In genomic region chr17:29007641-29008325, GRCm38 (mm10) we compare ENCODE assay signal across 7 mouse cellular contexts. TPM values are rescaled to one million over a fixed set of nuclear protein-coding genes. Genes with fewer than 3 reads are reported as not detected.
DNase-seq lines count a peak whose midpoint lies in the region; ATAC-seq lines count a peak whose summit lies in the region.

TSS of gene Stk38 (minus strand) at chr17:29007995.

- no peaks in the 10 kb centered on the region for H3K9me3 ChIP-seq in intestine, embryonic 16.5 days (ENCODE audit: control insufficient read depth, low read length)
- H3K9me3 ChIP-seq in midbrain, embryonic 11.5 days (ENCODE audit: control insufficient read depth, low read length), result no peaks in the 10 kb centered on the region

- peak within 1 kb of the TSS; percentile 61 for H3K4me2 ChIP-seq in intestine, embryonic 16.5 days (ENCODE audit: low read depth, low read length)
- H3K4me2 ChIP-seq in midbrain, embryonic 11.5 days, result peak within 1 kb of the TSS; percentile 88

- H3K4me3 ChIP-seq in intestine, embryonic 16.5 days (ENCODE audit: low read length), result peak within 1 kb of the TSS; percentile 96
- H3K4me3 ChIP-seq in midbrain, embryonic 11.5 days (ENCODE audit: low read depth, low read length), result peak within 1 kb of the TSS; percentile 97

- peak; percentile 97 for DNase-seq in adrenal gland, adult 2 months
- DNase-seq in embryo, embryonic 11.5 days (ENCODE audit: low read depth, low spot score), result peak; percentile 81
- peak; percentile 91 to 94 for DNase-seq in gastrocnemius, postnatal 36 days
- DNase-seq in left cerebral cortex, postnatal 36 days (ENCODE audit: low spot score in 2 of 2), result peak; percentile 94
- peak; percentile 100 for DNase-seq in midbrain, embryonic 11.5 days (ENCODE audit: low spot score, missing footprints)
- peak; percentile 91 for DNase-seq in skeletal muscle tissue, adult 2 months (ENCODE audit: low read depth, low spot score)

- intact Hi-C loops in gastrocnemius, postnatal 36 days (cut with DNase I), result no loop called here
- intact Hi-C loops in left cerebral cortex, postnatal 36 days (cut with DNase I), result no loop called here

- H3K4me1 ChIP-seq in intestine, embryonic 16.5 days (ENCODE audit: control insufficient read depth, insufficient read depth, low read length), result peaks cover 15% of the 10 kb centered on the region
- peaks cover 10% of the 10 kb centered on the region for H3K4me1 ChIP-seq in midbrain, embryonic 11.5 days (ENCODE audit: control insufficient read depth, insufficient read depth, low read length)

- under 1% methylated on average over 64 of the region's 65 CpGs for WGBS in intestine, embryonic 16.5 days
- WGBS in midbrain, embryonic 11.5 days, result under 1% methylated on average over 64 of the region's 65 CpGs

- peak; percentile 95 for ATAC-seq in intestine, embryonic 16.5 days
- ATAC-seq in midbrain, embryonic 11.5 days (ENCODE audit: low FRiP score), result peak; percentile 93

- peak within 1 kb of the TSS; percentile 90 for H3K27ac ChIP-seq in intestine, embryonic 16.5 days (ENCODE audit: low read length)
- H3K27ac ChIP-seq in midbrain, embryonic 11.5 days (ENCODE audit: low read depth, low read length), result peak within 1 kb of the TSS; percentile 89

- no peaks in the 10 kb centered on the region for H3K36me3 ChIP-seq in intestine, embryonic 16.5 days (ENCODE audit: control insufficient read depth, insufficient read depth, low read length)
- no peaks in the 10 kb centered on the region for H3K36me3 ChIP-seq in midbrain, embryonic 11.5 days (ENCODE audit: control insufficient read depth, insufficient read depth, low read length)

- H3K27me3 ChIP-seq in intestine, embryonic 16.5 days (replicated peaks; ENCODE audit: control insufficient read depth, insufficient read depth, low read length), result no peaks in the 10 kb centered on the region
- no peaks in the 10 kb centered on the region; the same call in 1 of the 2 replicates for H3K27me3 ChIP-seq in midbrain, embryonic 11.5 days (ENCODE audit: control insufficient read depth, insufficient read depth, low read length)

- H3K9ac ChIP-seq in intestine, embryonic 16.5 days (ENCODE audit: low read depth, low read length), result peak within 1 kb of the TSS; percentile 95
- H3K9ac ChIP-seq in midbrain, embryonic 11.5 days (ENCODE audit: low read length), result peak within 1 kb of the TSS; percentile 98

RNA-seq across cellular contexts. Expression of gene Stk38, which starts in this region (rescaled TPM):
- total RNA-seq in adrenal gland, adult 2 months (2021), result 10 to 100 TPM; 50.5 to 52.6 TPM
- 151 and 161 TPM in 2 replicates for polyA plus RNA-seq in adrenal gland, adult 2 months (2012; rRNA removed)
- total RNA-seq in gastrocnemius, postnatal 36 days (2021), result 10 to 100 TPM; 23.0 to 26.1 TPM
- 98.3 and 104 TPM in 2 replicates for polyA plus RNA-seq in intestine, embryonic 16.5 days (2015; fragmentation: Nextera tagmentation; extraction: Ambion mirVana)
- 10 to 100 TPM; 35.0 to 62.2 TPM for total RNA-seq in left cerebral cortex, postnatal 36 days (2021)
- 130 and 139 TPM in 2 replicates for polyA plus RNA-seq in midbrain, embryonic 11.5 days (2014; fragmentation: Nextera tagmentation; extraction: Ambion mirVana)

Comparison
In these comparisons a context has a peak if more than half of its experiments do, and no peak if none do; other contexts are left out.
1. Peak in every context shown above with its lines: DNase-seq, ATAC-seq, H3K4me3 ChIP-seq and H3K27ac ChIP-seq.